Mouse (Mus musculus) midbrain, embryonic 10.5 days (tissue): ENCODE measurements around the gene Usp34. TPM values are rescaled to one million over a fixed set of nuclear protein-coding genes. Genes with fewer than 3 reads are reported as not detected.

Experiments used
- microRNA-seq: library from miRNA; unstranded; fragments of <30 nt; microRNA quantifications from one replicate; pipeline ENCODE4, GENCODE M21; 2017
- polyA plus RNA-seq: library from polyadenylated mRNA; unstranded; fragments of >200 nt; fragmentation: Nextera tagmentation; extraction: Ambion mirVana; gene quantifications from 2 replicates; pipeline ENCODE4 v1.2.1, GENCODE M21; 2016

Usp34 gene
- polyA plus RNA-seq, 1 experiment from 2014 or later: 19.6 TPM

Small RNAs within 50 kb of the gene (microRNA-seq; reads per million reads assigned to microRNA genes)
- gene Gm47279: not detected

Other genes with a start within 250 kb of the Usp34 start
- 128 and 131 TPM in 2 replicates for gene Xpo1, start 50.9 kb upstream of the Usp34 start, polyA plus RNA-seq
- 136 and 137 TPM in 2 replicates for gene Ahsa2, start 191.1 kb downstream of the Usp34 start, polyA plus RNA-seq
- not detected in 2 replicates for gene 1700093K21Rik, start 214.3 kb downstream of the Usp34 start, polyA plus RNA-seq